Mouse (Mus musculus) CD4-positive helper T cell, adult 2 months (primary cell): Measurements from ENCODE around the gene Snx10.
A peak's percentile ranks its signal among the peaks of the same experiment; 100 is the strongest.

ENCODE experiments used
- DNase-seq: peaks from one replicate; pipeline ENCODE4 v3.0.0-alpha.2; 2012; ENCODE audit warnings: low read depth, missing footprints, low spot score

Gene Snx10

GRCm38 (mm10) chr6:51533467-51534200 is 9.9 kb downstream of the Snx10 start:
- no peak for DNase-seq

- no peak for DNase-seq
Measured at GRCm38 (mm10) chr6:51535571-51535970, 11.9 kb downstream of the Snx10 start.

DNA sequence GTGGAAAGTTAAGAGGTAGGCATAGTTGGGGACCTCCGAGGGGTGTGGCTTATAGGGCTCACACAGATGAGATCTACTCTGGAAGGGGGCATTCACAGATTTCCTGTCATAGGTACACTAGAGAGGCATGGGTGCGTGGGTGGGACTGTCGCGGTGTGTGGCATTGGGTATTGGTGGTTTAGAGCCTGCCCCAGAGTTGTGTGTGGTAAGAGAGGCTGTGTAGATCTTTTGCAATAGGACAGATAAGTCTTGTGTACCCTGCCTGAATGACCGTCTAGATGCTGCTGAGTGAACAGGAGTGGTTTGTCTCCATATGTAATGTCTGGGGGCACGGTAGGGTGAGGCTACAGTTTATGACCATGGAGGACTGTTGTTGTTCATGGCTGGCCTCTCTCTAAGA is 16.8 kb downstream of the Snx10 start:
- DNase-seq = peak; percentile 30

DNA sequence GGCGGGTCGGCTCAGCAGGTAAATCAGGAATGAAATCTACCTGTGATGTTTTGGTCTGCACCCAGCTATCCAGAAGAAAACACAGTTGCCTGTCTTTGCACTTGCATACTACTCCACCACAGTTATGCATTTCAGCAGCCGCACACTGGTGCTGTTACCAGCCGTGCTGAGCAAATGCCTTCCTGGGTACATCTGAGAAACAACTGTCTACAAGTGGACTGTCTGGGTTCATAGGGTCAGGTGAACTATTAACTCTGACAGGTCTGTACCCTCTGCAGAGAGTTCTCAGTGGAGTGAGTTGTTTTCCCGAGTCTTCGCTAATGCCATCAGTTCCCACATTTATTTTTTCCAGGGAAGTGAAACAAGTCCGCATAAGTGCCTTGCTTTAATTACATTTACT is 17.7 kb downstream of the Snx10 start:
- DNase-seq = no peak

DNA sequence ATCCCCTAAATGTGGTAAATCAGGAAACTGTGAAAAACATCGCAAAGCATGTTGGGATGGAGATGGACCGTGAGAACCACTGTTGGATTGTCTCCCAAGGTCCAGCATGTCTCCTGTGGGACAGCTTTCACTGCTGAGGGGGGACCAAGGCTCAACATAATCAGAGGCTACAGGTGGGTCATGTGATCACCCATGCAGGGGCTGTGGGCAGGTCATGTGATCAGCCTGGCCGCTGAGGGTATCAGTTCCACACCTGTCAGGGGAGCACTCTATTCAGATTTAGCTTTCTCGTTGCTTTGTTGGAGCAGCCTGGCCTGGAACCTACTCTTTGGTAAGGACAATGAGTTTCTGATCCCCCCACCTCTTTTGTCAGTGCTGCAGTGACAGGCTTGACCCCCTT is 18.4 kb downstream of the Snx10 start:
- DNase-seq = no peak

- no peak for DNase-seq
Measured at GRCm38 (mm10) chr6:51543639-51544117, 20.0 kb downstream of the Snx10 start.

GRCm38 (mm10) chr6:51544118-51544681 is 20.5 kb downstream of the Snx10 start:
- peak; percentile 57 for DNase-seq

DNA sequence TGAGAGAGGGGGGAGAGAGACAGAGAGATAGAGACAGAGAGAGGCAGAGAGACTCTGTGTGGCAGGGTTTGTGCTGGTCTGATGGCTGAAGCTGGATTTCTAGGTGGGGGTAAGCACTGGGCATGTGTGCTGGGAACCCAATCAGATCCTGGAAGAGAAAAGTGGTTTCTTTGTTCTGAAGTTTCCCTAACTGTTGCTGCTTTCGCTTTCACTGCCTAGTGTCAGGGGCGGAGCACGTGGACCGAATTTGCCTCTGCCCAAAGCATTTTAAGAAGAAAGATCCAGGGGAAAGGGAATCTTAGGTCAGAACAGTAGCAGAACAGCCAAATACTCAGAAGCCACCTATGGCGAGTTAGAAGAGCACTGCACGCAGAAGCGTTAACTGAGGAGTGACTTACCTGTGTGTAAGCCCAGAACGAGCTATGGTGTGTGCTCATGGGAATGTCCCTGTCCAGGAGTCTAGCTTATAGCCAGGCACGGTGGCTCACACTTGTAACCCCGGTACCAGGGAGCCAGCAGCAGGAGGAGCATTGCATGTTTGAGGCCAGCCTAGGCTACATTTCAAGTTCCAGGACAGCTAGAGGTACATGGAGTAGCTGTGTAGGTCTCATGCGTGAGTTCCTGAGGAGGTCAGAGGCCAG is 21.6 kb downstream of the Snx10 start:
- peak; percentile 81 for DNase-seq

DNA sequence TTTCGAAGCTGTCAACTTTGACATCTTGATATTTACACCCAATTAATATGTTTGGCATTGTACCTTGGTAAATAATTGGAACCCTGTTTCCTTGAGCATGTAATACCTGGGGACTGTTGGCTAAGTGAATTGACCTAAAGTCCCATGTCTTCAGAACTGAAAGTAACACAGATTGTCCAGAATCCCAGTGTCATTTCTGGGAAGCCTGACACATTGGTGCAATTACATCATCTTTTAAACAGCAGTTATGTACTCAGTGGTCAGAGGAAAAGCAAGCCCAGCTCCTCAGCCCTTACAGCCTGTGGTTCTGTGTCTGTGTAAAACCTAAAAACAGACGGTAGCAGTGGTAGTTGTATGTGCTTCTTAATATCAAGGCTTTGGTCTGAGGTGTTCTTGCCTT is 22.4 kb downstream of the Snx10 start:
- DNase-seq = no peak

GRCm38 (mm10) chr6:51548757-51549156 is 25.1 kb downstream of the Snx10 start:
- DNase-seq = no peak

GRCm38 (mm10) chr6:51551267-51551802 is 27.6 kb downstream of the Snx10 start:
- no peak for DNase-seq

DNA sequence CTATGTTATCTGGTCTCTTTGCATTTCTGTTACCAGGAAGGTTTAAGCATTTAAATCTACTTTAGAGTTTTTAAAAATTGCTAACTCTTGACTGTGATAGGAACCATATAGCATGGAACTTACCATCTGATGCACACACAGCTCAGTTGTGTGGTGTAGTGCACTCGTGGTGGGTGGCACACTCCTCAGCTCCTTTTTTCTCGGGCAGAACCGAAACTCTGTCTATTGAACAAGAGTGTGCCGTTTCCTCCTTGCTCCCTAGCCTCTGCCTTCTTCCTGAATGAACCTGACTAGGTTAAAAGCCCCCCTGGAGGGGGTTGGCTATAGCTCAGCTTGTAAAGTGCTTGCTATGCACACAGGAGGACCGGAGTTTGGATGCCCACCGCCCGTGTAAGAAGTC is 32.9 kb downstream of the Snx10 start:
- DNase-seq = no peak

DNA sequence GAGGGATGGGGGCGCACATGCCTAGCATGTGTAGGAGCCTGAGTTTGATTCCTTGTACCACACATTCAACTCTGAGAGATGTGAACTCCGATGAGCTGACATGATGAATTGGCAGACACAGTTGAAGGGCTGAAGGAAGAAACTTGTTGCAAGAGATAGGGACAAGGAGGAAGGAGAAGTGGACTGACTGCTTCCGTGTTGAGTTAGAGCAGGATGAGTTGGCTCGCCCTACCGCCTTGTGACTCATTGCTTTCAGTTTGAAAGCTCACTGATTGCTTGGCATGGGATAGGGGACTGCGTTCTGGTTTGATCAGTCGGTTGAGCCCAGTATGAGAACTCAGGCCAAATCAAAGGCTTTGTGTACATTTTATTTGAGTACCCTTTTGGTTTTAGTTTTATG is 34.6 kb downstream of the Snx10 start:
- no peak for DNase-seq

GRCm38 (mm10) chr6:51566771-51567680 is 43.3 kb downstream of the Snx10 start:
- DNase-seq = no peak

GRCm38 (mm10) chr6:51569086-51569485 is 45.4 kb downstream of the Snx10 start:
- DNase-seq = no peak

- no peak for DNase-seq
Measured at GRCm38 (mm10) chr6:51573136-51573535, 49.4 kb downstream of the Snx10 start.

DNA sequence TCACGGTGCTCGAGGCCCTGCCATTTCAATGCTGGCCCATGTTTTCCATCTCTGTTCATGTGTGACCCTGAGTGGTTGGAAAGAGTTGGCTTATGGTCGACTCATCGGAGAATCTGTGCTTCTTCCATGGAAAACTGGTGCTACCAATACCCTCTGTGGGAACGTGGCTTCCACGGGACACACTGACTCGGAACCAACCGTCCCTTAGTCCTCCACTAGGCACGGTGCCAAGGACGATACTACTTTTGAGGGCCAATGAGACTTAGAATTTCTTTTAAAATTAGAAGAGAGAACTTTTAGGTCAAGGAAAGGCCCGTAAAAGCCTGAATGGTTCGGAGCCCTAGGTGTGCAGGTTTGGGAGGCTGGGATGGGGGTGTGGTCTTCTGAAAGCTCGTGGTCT is 50.4 kb downstream of the Snx10 start:
- DNase-seq = no peak

DNA sequence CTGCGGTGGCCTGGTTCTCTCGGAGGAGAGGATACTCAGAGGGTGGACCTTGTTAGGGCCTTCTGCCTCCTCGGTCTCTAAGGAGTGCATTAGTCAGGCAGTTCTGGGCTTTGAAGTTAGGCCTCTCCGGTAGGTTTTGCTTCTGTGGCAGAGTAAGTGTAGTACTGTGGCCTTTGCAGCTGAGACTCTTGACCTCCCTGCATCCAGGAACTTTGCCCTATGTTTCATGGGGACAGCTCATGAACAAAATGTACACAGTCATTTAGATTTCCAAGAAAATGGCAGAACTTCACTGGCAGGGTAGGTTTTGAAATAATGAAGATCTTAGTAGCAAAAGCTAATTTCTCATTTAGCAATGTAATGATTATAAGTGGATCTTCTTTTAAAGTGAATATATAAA is 54.7 kb downstream of the Snx10 start:
- DNase-seq = no peak

- peak; percentile 76 for DNase-seq
Measured at GRCm38 (mm10) chr6:51580040-51580680, 56.5 kb downstream of the Snx10 start.

DNA sequence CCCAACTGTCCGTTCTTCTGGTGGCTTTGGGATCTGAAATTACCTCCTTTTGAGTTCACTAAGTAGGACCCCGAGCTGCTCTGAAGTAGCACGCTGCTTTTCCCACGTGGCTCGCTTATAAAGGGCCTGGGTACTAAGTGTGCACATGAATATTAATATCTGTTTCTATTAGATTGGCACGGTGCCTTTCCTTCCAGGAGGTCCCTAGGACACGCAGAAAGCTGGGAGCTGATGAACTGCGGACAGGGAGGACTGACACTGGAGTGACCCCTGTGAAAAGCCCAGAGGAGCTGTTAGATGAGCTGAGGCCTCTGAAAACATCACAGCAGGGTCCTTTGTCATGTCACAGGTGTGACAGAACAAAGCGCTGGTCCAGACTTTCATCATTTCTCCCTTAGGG is 57.7 kb downstream of the Snx10 start:
- no peak for DNase-seq

DNA sequence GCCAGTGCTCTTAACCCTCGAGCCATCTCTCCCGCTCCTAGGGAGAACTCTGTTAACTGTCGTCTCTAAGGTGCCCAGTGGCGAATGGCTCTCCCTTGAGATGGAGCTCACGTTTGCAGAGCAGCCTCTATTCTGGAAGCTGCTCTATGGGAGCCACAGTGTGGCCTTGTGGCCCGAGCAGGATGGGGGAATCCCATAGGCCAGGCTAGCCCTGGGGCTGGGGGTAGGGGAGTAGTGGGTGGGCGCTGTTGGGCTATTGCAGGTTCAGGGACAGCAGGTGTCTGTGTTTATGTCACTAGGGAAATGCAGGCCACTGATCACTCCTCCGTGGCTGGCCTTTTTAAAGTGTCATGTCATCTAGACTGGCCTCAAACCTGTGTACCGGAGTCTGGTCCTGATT is 58.4 kb downstream of the Snx10 start:
- no peak for DNase-seq
